Mouse (Mus musculus) liver, adult 2 months (tissue): Measurements from ENCODE around the gene Slc30a2.

Experiments
- CTCF ChIP-seq: fragments of 200-500 bp; IDR thresholded peaks from 2 replicates; pipeline ENCODE4 v1.5.1; 2011; ENCODE audit warnings: low read depth, low read length, control low read depth
- POLR2A ChIP-seq: fragments of 200-500 bp; IDR thresholded peaks from 2 replicates; pipeline ENCODE4 v1.6.1; 2011; ENCODE audit warnings: low read length, control low read depth; ENCODE audit not compliant: insufficient read depth; ENCODE audit errors: extremely low read depth

DNA sequence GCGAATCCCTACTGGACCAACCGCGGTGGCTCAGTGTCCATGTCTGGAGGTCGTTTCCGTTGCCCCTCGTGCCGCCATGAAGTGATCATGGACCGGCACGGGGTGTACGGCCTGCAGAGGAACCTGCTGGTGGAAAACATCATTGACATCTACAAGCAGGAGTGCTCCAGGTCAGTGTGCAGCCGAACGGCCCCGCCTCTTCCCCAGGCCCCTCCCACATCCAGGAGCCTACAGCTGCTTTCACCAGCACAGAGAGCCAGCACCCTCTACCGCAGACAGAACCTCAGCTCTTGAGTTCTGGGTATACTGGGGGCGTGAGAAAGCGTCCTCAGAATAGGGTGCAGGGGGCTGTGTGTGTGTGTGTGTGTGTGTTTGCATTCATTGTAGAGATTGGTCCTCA, 26.6 kb upstream of the Slc30a2 start:
- TF ChIP-seq POLR2A (no peak), CTCF (no peak)
